Mouse (Mus musculus) T-cell, adult 2 months (primary cell): ENCODE data around the gene Igflr1.

ENCODE experiments used
- DNase-seq: peaks from one replicate; pipeline ENCODE4 v3.0.0; 2022; ENCODE audit warnings: low spot score

The Igflr1 gene

DNA sequence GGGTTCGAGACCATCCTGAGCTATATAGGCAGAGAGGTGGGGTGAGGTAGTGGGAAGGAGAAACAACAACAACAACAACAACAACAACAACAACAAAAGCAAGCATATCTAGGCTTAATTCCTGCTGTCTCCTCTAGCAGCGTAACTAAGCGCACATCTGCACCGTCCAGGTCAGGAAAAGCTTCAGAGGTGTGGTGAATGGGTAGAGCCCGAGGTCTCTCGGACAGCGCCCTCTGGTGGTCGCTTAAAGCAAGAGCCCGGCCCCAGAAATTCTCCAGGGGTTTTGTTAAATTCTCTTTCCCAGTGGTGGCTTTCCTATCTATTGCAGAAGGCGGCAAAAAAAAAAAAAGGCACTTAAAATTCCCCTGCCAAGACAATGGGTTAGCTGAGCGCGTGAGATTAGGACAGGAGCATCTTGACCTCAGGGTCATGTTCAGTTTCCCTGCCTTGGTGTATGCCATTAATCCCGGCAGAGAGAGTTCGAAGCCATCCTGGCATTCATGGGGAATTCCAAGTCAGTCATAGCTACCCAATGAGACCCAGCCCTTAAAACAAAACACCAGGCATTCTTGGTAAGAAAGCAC lies 48.4 kb downstream of the Igflr1 start:
- DNase-seq: peak; percentile 59

DNA sequence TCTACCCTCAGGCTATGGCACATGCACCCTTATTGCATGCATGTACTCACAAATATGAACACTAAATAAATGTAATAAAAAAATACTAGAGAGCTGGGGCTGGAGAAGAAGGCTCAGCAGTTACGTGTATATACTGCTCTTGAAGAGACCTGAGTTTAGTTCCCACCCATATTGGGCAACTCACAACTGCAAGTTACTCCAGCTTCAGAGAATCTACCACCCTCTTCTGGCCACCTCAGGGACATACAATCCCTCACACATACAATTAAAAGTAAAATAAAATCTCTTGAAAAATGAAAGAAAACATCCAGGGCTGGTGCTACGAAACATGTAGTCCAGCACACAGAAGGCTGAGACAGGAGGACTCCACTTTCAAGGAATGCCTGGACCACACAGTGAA lies 49.2 kb downstream of the Igflr1 start:
- DNase-seq: peak; percentile 28

DNA sequence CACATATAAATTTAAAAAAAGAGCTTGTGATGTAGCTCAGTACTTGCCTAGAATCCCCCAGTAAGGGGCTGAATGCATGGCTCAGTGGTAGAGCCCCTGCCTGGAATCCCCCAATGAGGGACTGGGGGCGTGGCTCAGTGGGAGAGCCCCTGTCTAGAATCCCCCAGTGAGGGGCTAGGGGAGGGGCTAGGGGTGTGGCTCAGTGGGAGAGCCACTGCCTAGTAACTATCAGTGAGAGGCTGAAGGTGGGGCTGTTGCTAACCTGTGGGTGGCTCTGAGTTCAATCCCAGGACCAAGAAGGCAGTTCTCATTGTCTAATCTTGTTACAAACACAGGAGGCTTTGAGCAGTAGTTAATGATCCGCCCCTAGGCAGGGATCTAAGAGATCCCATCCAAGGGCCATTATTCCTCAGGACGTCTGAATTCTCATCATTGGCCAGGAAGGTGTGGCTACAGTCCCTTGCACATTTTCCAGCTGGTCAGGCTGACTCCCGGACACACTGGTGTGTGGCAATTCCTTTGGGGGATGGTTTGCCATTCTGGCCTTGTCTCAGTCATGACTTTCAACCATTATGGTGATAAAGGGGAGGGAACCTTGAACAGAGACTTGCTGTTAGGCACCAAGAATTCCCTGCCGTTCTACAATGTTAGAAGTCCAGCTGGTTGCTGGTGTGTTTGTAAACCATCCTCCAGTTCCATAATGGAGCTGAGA lies 50.0 kb downstream of the Igflr1 start:
- no peak for DNase-seq
